Mouse (Mus musculus) forelimb bud, embryonic 11.5 days (tissue): ENCODE measurements at regions not wholly inside any gene's neighbourhood (a gene's known extent, or its start where the extent isn't known, plus 50 kb on each side); places are given as distances from the start of the nearest gene placed in this dataset.

Experiments used
- DNase-seq: peaks from one replicate; pipeline ENCODE4 v3.0.0-alpha.2; 2012; ENCODE audit warnings: low read depth, low spot score

DNA sequence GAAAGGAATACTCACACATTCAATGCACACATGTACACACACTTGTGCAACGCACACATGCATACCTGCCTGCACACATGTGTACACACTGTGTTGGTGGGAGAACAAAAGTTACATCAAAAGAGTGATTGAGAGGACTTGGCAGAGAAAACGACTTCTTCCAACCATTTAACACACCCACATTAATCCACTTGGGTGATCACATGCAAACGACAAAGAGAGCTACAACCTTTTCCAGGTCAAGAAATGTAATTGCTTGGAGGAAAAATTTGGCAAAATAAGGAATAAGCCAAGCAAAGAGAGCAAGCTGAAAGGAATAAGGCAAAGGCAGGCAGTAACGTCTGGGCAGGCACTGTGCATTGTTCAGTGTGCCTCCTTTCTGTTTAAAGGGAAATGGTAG, 67.3 kb downstream of the C1d start:
- no peak for DNase-seq

DNA sequence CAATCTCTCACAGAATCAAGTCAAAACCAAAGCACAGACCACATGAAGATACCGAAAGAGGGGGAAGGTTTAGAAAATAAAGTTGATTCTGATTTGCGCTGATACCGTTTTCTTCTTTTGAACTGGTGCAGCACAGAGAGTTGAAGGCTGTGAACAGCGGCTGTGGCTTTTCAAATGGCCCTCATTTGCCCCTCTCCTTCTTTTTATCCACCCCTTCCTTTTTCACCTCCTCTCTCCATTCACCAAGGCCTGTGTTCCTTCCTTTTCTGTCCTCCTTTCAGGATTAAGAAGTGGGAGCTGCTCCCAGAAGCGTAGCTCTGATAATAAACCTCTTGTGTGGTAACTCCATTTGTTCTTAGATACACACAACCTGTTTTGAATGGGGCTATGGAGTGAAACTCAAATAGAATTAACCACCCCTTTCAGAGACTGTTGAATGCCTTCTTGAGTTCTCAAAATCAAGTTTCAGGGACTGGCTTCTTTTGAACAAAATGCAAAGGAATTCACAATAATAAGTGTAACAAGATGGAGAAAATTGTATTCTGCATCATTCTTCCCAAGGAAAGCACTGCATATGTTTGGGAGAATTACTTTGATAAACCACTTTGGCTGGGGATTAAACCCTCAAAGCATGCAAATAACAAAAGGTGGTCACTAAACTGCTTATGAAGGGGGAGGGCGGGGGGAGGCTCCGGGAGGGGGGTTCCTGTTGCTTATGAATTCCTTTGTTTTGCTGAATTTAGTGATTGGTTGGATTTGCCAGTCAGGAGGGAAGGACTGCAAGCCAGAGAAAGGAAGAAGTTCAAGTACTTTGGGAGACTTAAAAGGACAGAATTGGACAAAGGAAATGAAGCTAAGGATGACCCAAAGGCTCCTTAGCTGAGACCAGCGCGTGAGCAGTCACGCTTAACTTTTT, 68.6 kb downstream of the C1d start:
- no peak for DNase-seq

DNA sequence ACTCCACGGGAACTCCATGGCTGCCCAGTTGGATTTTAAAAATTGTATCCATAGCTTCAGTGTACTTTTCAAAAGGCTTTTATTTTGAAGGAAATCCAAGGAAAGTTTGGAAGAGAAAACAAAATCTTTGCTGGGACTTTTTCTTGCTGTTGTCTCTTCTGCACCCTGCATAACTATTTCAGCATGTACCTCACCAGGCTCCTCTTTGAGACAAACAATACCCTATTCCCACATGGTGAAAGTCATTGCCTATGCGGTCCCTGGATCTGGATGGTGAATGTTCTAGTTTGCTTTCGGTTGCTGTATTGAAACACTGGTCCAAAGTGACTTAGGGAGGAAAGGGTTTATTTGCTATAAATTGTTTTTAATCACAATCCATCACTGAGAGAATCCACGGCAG, 69.3 kb downstream of the C1d start:
- DNase-seq, result no peak

DNA sequence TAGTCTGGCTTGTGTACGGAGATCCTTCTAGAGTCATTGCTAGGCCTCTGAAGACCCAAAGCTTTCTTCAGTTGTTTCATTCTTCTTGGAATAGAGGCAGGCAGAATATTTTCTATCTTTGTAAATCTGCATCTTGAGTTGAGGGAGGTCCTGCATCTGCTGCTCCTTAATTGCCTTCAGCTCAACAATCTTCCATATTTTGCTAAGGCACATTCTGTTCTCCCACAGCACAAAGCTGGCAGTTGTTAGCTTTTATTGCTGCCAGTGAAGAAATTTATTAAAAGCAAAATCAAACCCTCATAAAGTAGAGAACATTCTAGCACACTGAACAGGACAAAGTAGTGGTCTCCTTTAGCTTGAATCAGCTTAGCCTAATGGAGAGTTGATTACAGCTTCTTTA, 94.1 kb downstream of the C1d start:
- no peak for DNase-seq

DNA sequence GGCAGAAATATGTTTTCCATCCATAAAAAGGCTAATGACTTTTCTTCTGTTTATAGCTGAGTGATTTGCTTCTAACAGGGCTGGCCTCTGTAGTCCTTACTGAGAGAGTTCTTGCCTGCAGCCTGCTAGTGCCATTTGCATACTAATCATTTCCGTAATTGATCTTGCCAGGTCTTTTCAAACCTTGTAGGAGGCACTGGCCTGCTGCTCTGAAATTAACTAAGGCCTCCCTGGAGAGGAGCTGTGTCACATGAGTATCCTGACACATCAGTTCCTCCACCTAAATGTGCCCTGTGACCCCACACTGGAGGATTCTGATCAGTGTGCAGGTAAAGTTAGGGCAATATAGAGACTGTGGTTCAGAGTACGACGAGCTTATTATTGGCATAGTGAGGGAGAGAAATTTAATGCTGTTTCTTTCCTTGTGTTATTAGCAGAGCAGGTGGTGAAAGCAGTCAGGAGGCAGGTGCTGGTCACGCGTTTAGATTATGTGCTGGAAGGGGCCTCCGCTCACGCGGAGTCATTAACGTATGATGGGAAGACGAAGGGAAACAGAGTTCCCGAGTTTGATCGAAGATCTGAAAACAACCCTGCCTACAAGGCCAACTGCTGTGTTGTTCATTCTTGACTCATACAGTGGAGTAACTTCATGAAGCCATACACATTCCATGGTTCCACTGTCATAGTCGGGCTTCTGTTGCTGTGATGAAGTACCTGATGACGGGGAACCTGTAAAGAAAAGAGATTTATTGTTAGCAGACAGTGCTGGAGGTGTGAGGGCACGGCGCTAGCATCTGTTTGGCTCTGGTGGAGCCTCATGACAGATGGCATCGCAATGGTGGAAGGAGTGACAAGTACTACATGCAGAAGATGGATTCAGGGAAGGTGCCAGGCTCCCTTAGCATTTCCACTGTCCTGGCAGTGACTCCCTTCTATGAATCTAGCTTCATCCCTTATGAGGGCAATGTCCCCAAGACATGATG, 95.1 kb downstream of the C1d start:
- peak; percentile 24 for DNase-seq

- DNase-seq, result no peak
These were observed 102.4 kb downstream of the C1d start for GRCm38 (mm10) chr11:17359698-17360254.

DNA sequence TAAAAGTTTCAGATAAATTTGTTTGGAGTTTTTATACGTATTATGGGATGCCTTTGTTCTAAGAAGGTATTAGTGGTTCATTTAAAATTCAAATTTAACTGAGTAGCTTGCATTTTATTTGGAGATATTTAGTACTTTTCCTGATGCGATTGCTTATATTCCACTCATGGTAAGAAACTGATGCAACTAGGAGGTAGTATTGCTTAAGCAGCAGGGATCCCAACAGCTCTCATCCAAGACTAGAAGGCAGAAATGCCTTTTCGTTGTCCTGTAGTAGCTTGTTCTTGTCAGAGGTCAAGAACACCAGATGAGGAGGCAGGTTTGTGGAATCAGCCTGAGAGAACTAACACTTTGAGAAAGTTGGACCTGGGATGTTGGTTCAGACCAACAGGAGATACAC, 120.5 kb downstream of the C1d start:
- no peak for DNase-seq

DNA sequence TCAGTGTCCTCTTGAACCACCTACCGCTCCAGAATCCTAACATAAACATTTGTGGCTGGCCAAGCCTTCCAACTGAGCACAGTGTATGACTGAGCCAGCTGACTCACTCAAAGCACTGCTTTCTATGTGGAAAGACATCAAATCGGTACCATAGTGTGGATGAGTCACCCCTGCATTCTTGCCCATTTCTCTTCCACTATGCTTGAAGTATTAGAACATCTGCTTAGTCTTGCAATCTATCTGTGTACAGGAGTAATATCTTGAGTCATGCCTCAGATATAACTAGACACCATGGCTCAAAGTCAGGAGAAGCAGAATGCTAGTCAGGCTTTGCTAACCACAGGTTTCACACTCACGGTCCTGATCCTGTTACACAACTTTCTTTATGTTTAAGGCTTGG, 129.4 kb downstream of the C1d start:
- no peak for DNase-seq

DNA sequence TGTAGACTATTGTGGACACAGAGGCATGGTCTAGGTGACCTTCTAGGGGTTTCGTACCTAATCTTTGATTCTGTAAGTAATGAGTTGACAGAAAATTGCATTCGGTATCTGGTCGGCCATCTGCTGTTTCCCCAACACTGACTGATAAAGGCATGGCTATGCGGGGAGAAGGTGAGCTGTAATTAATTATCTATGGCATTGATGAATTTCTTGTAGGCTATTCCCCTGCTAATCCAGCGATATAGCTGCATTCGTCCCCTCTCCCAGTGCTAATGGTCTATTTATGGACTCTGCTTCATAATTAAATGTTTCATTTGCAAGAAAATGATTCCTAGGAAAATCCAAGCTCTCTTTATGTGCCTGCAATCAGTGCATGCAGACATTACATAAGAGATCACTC, 136.5 kb downstream of the C1d start:
- no peak for DNase-seq

DNA sequence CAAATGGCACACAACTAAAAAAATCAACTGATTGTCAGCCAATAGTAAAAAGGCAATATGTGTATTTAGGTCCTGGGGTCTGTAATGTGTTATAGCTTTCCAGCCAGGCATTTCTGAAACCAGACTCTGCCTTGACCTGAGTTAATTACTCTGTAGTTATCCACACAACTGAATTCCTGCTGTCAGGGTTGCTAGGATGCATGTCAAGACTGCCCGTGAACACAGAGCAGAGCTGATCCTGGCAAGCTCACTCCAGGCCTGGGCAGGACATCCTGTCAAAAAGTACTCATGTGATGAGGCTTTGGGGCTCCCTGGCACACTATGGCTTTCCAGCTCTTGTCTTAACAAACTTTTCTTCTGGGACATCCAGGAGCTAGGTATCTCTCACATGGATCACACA, 157.2 kb downstream of the C1d start:
- peak; percentile 56 for DNase-seq

DNA sequence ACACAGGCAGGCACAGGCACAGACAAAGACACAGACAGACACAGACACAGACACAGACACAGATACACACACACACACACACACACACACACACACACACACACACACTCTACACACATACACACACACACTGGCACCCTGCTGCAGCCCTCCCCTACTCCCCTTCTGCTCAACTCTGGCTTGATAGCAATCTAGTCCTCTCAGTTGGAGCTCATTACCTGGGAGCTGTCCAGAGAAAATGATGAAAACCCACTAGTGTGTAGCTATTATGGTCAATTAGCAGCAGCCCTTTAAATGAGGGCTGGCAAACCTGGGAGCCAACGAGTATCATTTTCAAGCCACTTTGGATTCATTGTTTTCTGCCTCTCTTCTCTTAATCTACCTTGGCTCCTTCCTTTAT, 157.8 kb downstream of the C1d start:
- DNase-seq, result no peak

GRCm38 (mm10) chr11:17417656-17418289, 160.4 kb downstream of the C1d start:
- no peak for DNase-seq

DNA sequence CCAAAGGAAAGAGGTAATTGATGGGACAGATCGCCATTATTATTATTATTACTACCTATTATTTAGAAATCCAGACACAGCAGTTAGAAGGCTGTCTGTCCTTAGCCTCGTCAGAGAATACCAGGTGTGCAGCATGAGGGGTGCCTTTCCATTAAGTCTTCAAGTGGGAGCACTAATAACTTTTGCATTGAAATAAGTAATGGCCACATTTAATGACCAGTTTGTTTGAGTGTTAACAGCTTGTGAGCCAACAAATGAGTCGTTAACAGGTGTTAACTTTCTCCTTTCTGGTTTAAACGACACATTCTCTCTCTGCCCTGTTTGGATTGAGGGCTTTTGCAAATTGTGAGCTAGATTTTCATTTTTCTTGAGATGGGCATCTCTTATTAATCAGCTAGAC, 184.8 kb downstream of the C1d start:
- DNase-seq, result peak; percentile 65

DNA sequence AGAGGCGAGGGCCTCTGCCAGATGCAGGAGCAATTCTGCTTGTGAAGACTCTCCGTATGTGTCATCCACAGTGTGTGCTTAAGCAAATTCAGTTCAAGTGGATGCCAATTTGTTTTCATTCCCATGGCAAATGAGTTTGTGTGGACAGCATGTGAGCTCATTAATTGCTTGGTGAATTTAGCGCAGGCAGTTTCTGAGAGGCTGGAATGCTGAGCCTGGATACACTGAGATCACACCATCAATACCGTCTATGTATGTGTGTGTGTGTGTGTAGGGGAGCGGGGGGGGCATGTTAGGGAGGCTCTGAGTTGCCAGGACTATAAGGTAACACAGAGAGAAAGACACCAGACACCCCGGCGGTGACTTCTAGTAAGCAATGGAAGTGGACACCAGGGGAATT, 191.9 kb downstream of the C1d start:
- no peak for DNase-seq

- DNase-seq, result peak; percentile 78
These were observed 193.1 kb downstream of the C1d start for GRCm38 (mm10) chr11:17450360-17451045.

DNA sequence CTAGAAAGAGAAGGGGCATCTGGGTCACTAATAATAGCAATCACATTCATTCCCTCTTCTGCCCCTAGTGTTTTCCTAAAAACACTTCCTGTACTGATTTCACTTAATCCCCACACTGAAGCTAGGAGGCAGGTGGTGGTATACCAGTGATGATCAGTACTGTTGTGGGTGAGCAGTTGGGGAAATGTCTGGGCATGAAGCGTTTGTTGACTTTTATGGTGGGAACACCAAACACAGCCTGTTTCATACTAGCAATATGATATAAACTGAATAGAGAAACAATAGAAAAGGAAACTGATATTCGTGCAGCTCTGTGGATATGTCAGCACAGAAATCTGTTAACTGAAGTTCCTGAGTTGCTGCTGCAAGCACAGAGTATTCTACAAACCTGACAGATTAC, 194.1 kb downstream of the C1d start:
- no peak for DNase-seq

DNA sequence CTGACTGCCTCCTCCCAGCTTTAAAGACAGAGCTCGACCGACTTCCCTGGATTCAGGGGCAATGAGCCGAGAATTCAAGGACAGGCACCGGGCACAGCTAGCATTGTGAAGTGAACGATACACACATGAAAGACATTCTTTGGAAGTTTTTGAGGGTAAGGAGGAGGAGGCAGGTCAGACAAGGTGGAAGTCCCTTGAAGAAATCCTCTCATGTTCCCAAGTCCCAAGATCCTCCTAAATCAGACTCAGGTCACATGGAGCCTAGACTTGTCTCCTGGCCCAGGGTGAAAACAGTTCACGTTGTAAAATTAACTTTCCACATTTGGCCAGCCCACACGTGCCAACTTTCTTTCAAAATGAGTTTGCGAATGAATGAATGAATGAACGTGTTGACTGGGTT, 196.2 kb downstream of the C1d start:
- no peak for DNase-seq

GRCm38 (mm10) chr11:17458946-17459345, 201.6 kb downstream of the C1d start:
- DNase-seq, result no peak

DNA sequence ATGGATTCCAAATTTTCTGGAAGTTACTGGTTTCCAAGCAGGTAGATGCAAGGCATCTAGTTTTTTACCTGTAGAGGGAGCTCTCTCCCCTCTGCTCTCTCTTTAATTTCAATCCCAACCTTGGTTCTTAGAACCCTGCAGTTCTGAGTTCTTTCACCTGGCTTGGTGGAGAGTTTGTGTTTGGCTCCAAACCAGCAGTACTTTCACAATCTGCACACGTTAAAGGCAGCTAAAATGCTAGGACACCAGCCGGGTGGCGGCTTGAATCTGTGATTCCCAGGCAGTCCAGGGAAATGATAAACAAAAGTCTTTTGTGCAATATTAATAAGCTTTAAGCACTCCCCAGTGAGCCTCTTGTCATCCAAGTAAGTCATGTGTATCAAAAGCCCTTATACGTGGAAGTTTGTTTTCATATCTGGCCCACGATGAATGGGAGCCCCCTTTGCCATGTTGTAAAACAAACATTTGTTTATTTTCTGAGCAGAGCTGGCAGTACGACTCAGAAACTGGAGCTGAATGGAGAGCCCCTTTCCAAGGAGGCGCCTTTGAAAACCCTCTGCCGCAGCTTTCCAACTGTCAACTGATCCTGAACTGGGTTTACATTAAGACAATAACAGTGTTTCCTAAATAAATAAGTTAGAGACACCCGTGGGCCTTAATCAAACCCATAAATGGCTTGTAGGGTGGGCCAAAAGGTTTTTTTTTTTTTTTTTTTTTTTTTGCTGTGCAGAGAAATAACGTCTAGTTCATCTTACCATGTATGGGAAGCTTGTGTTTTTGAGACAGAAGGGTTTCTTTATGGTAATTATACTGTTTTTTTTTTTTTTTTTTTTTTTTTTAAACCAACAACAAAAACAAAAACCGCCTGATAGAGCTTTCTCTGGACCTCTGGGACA, 202.9 kb downstream of the C1d start:
- peak; percentile 73 for DNase-seq

- DNase-seq, result no peak
These were observed 203.5 kb downstream of the C1d start for GRCm38 (mm10) chr11:17460920-17461279.
